Mouse (Mus musculus) urinary bladder, adult 18-20 months (tissue): Measurements from ENCODE around the gene Ly6g5c.

ENCODE experiments used
- DNase-seq, 2 experiments: peaks; one replicate each; pipeline ENCODE4 v3.0.0; 2022; ENCODE audit warnings: low spot score in 2 of 2, mixed read lengths in 2 of 2

The Ly6g5c gene

GRCm38 (mm10) chr17:35080710-35081109 is 27.4 kb upstream of the Ly6g5c start:
- DNase-seq = no peak

- DNase-seq = no peak
Observed at GRCm38 (mm10) chr17:35082841-35083576, 25.1 kb upstream of the Ly6g5c start.

GRCm38 (mm10) chr17:35083929-35084497 is 24.1 kb upstream of the Ly6g5c start:
- DNase-seq = no peak

- no peak for DNase-seq
Observed at GRCm38 (mm10) chr17:35085208-35085865, 22.7 kb upstream of the Ly6g5c start, which contains the start of gene Ly6g6f. Ly6g6f (minus strand) TSS chr17:35085610.

GRCm38 (mm10) chr17:35088151-35088550 is 19.9 kb upstream of the Ly6g5c start:
- DNase-seq = no peak

- DNase-seq = peak; percentile 88 to 93
Observed at GRCm38 (mm10) chr17:35088825-35089644, 19.0 kb upstream of the Ly6g5c start, which contains the start of gene Abhd16a. Abhd16a (plus strand) TSS chr17:35089263.

- no peak for DNase-seq
Observed at GRCm38 (mm10) chr17:35090166-35090932, 17.7 kb upstream of the Ly6g5c start.

GRCm38 (mm10) chr17:35092403-35093198 is 15.5 kb upstream of the Ly6g5c start:
- DNase-seq = no peak

- no peak for DNase-seq
Observed at GRCm38 (mm10) chr17:35094475-35095365, 13.4 kb upstream of the Ly6g5c start.

GRCm38 (mm10) chr17:35096597-35096996 is 11.5 kb upstream of the Ly6g5c start:
- no peak for DNase-seq

- no peak for DNase-seq
Observed at GRCm38 (mm10) chr17:35097164-35097655, 10.9 kb upstream of the Ly6g5c start.

- no peak for DNase-seq
Observed at GRCm38 (mm10) chr17:35100196-35100765, 7.8 kb upstream of the Ly6g5c start.

- no peak for DNase-seq
Observed at GRCm38 (mm10) chr17:35101161-35101560, 6.9 kb upstream of the Ly6g5c start.

- no peak for DNase-seq
Observed at GRCm38 (mm10) chr17:35102299-35102698, 5.8 kb upstream of the Ly6g5c start.

- DNase-seq = no peak
Observed at GRCm38 (mm10) chr17:35103221-35103690, 4.8 kb upstream of the Ly6g5c start.

- no peak for DNase-seq
Observed at GRCm38 (mm10) chr17:35104079-35104478, 4.0 kb upstream of the Ly6g5c start.

- DNase-seq = no peak
Observed at GRCm38 (mm10) chr17:35104754-35105153, 3.3 kb upstream of the Ly6g5c start.

GRCm38 (mm10) chr17:35105740-35106389 is 2.2 kb upstream of the Ly6g5c start:
- no peak for DNase-seq
